Mouse (Mus musculus) CD4-positive helper T cell, adult 2 months (primary cell): ENCODE results near the gene Pigp.

Source experiments
- DNase-seq: peaks from one replicate; pipeline ENCODE4 v3.0.0-alpha.2; 2012; ENCODE audit warnings: low read depth, missing footprints, low spot score

The Pigp gene

GRCm38 (mm10) chr16:94320223-94320622, 51.4 kb downstream of the Pigp start:
- DNase-seq, result no peak

- DNase-seq, result no peak
These were observed 53.9 kb downstream of the Pigp start for GRCm38 (mm10) chr16:94317752-94318151.

DNA sequence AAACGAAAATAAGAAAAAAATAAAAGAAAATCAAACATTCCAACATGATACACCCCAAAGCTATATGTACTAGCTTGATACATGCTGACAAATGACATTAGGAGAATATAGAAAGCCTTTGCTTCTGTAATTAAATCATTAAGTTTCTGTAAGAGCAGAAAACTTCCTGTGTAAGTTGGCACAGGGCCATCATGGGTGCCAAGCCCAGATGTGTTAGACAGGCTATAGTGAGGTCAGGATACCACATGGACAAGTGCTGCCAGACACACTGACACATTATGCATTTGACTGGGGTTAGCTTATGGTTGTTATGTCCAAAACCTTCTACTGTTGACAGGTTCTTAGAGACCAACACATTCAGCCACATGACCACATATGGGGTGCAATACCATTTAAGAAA, 56.4 kb downstream of the Pigp start:
- peak; percentile 20 for DNase-seq

- no peak for DNase-seq
These were observed 57.0 kb downstream of the Pigp start for GRCm38 (mm10) chr16:94314626-94315025.

- peak; percentile 97 for DNase-seq
These were observed 58.2 kb downstream of the Pigp start, which contains the start of gene Hlcs for GRCm38 (mm10) chr16:94313229-94314030. Gene Hlcs (minus strand): TSS chr16:94313571.

DNA sequence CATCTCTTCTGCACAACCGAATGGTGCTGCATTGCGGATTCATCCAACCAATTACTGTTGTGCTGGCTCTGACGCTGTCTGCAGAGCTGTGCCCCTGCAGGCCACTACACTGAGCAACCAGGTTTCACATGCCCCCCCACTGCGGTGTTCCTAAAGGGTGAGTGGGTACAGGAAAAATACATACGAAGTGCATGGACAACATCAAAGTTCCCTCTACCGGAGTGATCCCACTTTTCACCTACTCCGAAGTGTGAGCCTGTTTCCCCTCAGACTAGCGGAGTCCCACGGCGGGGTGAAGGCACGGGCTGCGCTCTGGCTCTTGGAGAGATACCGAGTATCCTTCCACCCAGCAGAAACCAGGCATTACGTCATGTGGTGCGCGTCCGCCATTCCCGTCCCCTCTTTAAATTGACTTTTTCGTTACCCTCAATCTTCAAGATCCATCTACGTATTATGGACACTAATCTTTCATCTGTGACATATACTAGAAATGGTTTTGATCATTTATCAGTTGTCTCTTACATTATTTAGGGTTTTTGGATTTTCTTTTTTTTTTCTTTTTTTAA, 58.9 kb downstream of the Pigp start:
- DNase-seq, result peak; percentile 90

GRCm38 (mm10) chr16:94311931-94312330, 59.7 kb downstream of the Pigp start:
- DNase-seq, result no peak

DNA sequence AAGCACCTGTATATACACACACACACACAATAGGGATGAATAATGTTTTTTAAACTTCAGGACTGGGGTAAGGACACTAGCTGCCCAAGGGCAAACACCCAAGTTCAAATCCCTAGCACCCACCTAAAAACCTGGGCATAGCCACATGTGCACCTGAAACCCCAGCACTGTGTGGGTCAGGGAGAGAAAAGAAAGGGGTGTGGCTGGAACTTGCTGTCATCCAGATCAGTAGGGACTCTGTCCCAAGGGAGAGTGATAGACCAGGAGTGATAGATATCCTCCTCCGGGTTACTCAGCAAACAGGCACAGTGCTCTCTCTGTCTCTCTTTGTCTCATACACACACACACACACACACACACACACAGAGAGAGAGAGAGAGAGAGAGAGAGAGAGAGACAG, 60.2 kb downstream of the Pigp start:
- no peak for DNase-seq

DNA sequence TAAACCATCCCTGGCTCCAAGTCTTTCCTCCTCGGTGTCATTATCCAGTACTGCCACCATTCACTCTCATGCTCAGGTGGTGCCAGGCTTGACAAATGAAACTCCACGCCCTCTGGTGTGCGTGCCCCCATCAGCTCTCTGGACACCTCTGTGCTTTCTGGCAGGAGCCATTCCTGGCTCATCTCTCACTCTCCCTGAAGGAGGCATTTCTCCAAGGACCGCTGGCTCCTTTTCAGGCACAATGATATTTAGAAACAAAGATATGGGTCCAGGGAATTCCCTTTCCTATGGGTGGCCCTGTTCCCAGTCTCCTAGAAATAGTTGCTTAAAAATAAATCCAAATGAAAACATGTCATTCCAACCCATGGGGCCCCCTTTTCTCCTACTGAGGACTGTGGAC, 62.6 kb downstream of the Pigp start:
- no peak for DNase-seq
